Mouse (Mus musculus): ENCODE measurements around the gene Bscl2. TPM values are rescaled to one million over a fixed set of nuclear protein-coding genes. Genes with fewer than 3 reads are reported as not detected.

Bscl2 gene
- polyA plus RNA-seq, 1 experiment from 2014 or later = 45.2 TPM

GRCm38 (mm10) chr19:8897865-8898495, 60.7 kb downstream of the Bscl2 start, which contains the start of gene Ganab:
Gene Ganab, plus strand, starts transcription at chr19:8898071.
- peak within 1 kb of the TSS; percentile 91 for H3K27ac ChIP-seq
- H3K36me3 ChIP-seq = peaks cover 43% of the 10 kb centered on the region
- under 1% methylated on average over 53 of the region's 53 CpGs for WGBS
- no peaks in the 10 kb centered on the region for H3K27me3 ChIP-seq
- H3K9ac ChIP-seq = peak within 1 kb of the TSS; percentile 97
- peak within 1 kb of the TSS; percentile 93 for H3K4me3 ChIP-seq
- H3K4me2 ChIP-seq (replicated peaks) = peak within 1 kb of the TSS; percentile 80
- H3K4me1 ChIP-seq = peaks cover 45% of the 10 kb centered on the region
- H3K9me3 ChIP-seq = no peaks in the 10 kb centered on the region
- ATAC-seq (ENCODE audit: low FRiP score, low read depth) = peak; percentile 99

Small RNA genes within 50 kb of the gene (microRNA-seq; reads per million reads assigned to microRNA genes)
- gene Mir5136 = not detected

Other genes starting within 250 kb of the Bscl2 start
- 0.05 TPM in 1 of 2 replicates, not detected in the other for gene Slc22a8, start 246.2 kb upstream of the Bscl2 start, polyA plus RNA-seq (2015; fragmentation: Nextera tagmentation; extraction: Ambion mirVana)
- gene Slc22a6, start 219.4 kb upstream of the Bscl2 start, polyA plus RNA-seq (2015; fragmentation: Nextera tagmentation; extraction: Ambion mirVana) = not detected in 2 replicates
- 0.71 and 1.0 TPM in 2 replicates for gene Chrm1, start 173.7 kb upstream of the Bscl2 start, polyA plus RNA-seq (2015; fragmentation: Nextera tagmentation; extraction: Ambion mirVana)
- 101 and 103 TPM in 2 replicates for gene Slc3a2, start 114.1 kb upstream of the Bscl2 start, polyA plus RNA-seq (2015; fragmentation: Nextera tagmentation; extraction: Ambion mirVana)
- 98.7 TPM in 2 replicates for gene Wdr74, start 101.6 kb upstream of the Bscl2 start, polyA plus RNA-seq (2015; fragmentation: Nextera tagmentation; extraction: Ambion mirVana)
- gene 1700092M07Rik, start 96.7 kb upstream of the Bscl2 start, polyA plus RNA-seq (2015; fragmentation: Nextera tagmentation; extraction: Ambion mirVana) = 2.1 TPM in 2 replicates
- gene Stx5a, start 96.1 kb upstream of the Bscl2 start, polyA plus RNA-seq (2015; fragmentation: Nextera tagmentation; extraction: Ambion mirVana) = 194 and 205 TPM in 2 replicates
- 214 and 217 TPM in 2 replicates for gene Nxf1, start 80.4 kb upstream of the Bscl2 start, polyA plus RNA-seq (2015; fragmentation: Nextera tagmentation; extraction: Ambion mirVana)
- gene Tmem223, start 66.5 kb upstream of the Bscl2 start, polyA plus RNA-seq (2015; fragmentation: Nextera tagmentation; extraction: Ambion mirVana) = 211 and 232 TPM in 2 replicates
- gene Tmem179b, start 63.0 kb upstream of the Bscl2 start, polyA plus RNA-seq (2015; fragmentation: Nextera tagmentation; extraction: Ambion mirVana) = 62.7 and 66.2 TPM in 2 replicates
- 31.9 and 32.8 TPM in 2 replicates for gene Taf6l, start 51.0 kb upstream of the Bscl2 start, polyA plus RNA-seq (2015; fragmentation: Nextera tagmentation; extraction: Ambion mirVana)
- 183 and 185 TPM in 2 replicates for gene Polr2g, start 38.9 kb upstream of the Bscl2 start, polyA plus RNA-seq (2015; fragmentation: Nextera tagmentation; extraction: Ambion mirVana)
- 6.0 and 6.7 TPM in 2 replicates for gene Zbtb3, start 34.9 kb upstream of the Bscl2 start, polyA plus RNA-seq (2015; fragmentation: Nextera tagmentation; extraction: Ambion mirVana)
- 67.1 and 73.4 TPM in 2 replicates for gene Ttc9c, start 18.1 kb upstream of the Bscl2 start, polyA plus RNA-seq (2015; fragmentation: Nextera tagmentation; extraction: Ambion mirVana)
- 5.9 and 6.3 TPM in 2 replicates for gene Hnrnpul2, start 17.5 kb upstream of the Bscl2 start, polyA plus RNA-seq (2015; fragmentation: Nextera tagmentation; extraction: Ambion mirVana)
- gene AC129217.1, start 7.7 kb upstream of the Bscl2 start, polyA plus RNA-seq (2015; fragmentation: Nextera tagmentation; extraction: Ambion mirVana) = not detected in 2 replicates
- 8.7 and 8.8 TPM in 2 replicates for gene Gng3, start 1.7 kb downstream of the Bscl2 start, polyA plus RNA-seq (2015; fragmentation: Nextera tagmentation; extraction: Ambion mirVana)
- gene Lrrn4cl, start 13.3 kb downstream of the Bscl2 start, polyA plus RNA-seq (2015; fragmentation: Nextera tagmentation; extraction: Ambion mirVana) = 0.75 and 0.93 TPM in 2 replicates
- gene Ubxn1, start 34.0 kb downstream of the Bscl2 start, polyA plus RNA-seq (2015; fragmentation: Nextera tagmentation; extraction: Ambion mirVana) = 179 TPM in 2 replicates
- gene Uqcc3, start 43.5 kb downstream of the Bscl2 start, polyA plus RNA-seq (2015; fragmentation: Nextera tagmentation; extraction: Ambion mirVana) = 66.7 and 70.4 TPM in 2 replicates
- 93.0 and 93.2 TPM in 2 replicates for gene Lbhd1, start 46.3 kb downstream of the Bscl2 start, polyA plus RNA-seq (2015; fragmentation: Nextera tagmentation; extraction: Ambion mirVana)
- not detected in 2 replicates for gene Gm49403, start 46.5 kb downstream of the Bscl2 start, polyA plus RNA-seq (2015; fragmentation: Nextera tagmentation; extraction: Ambion mirVana)
- gene 1810009A15Rik, start 51.4 kb downstream of the Bscl2 start, polyA plus RNA-seq (2015; fragmentation: Nextera tagmentation; extraction: Ambion mirVana) = 94.0 and 96.6 TPM in 2 replicates
- gene Gm49416, start 51.5 kb downstream of the Bscl2 start, polyA plus RNA-seq (2015; fragmentation: Nextera tagmentation; extraction: Ambion mirVana) = not detected in 2 replicates
- gene Ints5, start 55.5 kb downstream of the Bscl2 start, polyA plus RNA-seq (2015; fragmentation: Nextera tagmentation; extraction: Ambion mirVana) = 39.6 and 43.3 TPM in 2 replicates
- gene Ganab, start 60.6 kb downstream of the Bscl2 start, polyA plus RNA-seq (2015; fragmentation: Nextera tagmentation; extraction: Ambion mirVana) = 102 and 112 TPM in 2 replicates
- gene B3gat3, start 82.9 kb downstream of the Bscl2 start, polyA plus RNA-seq (2015; fragmentation: Nextera tagmentation; extraction: Ambion mirVana) = 49.9 and 53.0 TPM in 2 replicates
- gene Rom1, start 91.9 kb downstream of the Bscl2 start, polyA plus RNA-seq (2015; fragmentation: Nextera tagmentation; extraction: Ambion mirVana) = 3.2 and 3.7 TPM in 2 replicates
- 36.9 and 37.2 TPM in 2 replicates for gene Eml3, start 92.1 kb downstream of the Bscl2 start, polyA plus RNA-seq (2015; fragmentation: Nextera tagmentation; extraction: Ambion mirVana)
- 192 and 193 TPM in 2 replicates for gene Mta2, start 104.4 kb downstream of the Bscl2 start, polyA plus RNA-seq (2015; fragmentation: Nextera tagmentation; extraction: Ambion mirVana)
- gene Tut1, start 116.4 kb downstream of the Bscl2 start, polyA plus RNA-seq (2015; fragmentation: Nextera tagmentation; extraction: Ambion mirVana) = 35.6 and 36.5 TPM in 2 replicates
- 508 and 512 TPM in 2 replicates for gene Eef1g, start 129.6 kb downstream of the Bscl2 start, polyA plus RNA-seq (2015; fragmentation: Nextera tagmentation; extraction: Ambion mirVana)
- 35.2 and 35.6 TPM in 2 replicates for gene Ahnak, start 151.8 kb downstream of the Bscl2 start, polyA plus RNA-seq (2015; fragmentation: Nextera tagmentation; extraction: Ambion mirVana)

All from limb, embryonic 13.5 days (tissue).